Mouse (Mus musculus) hematopoietic stem cell, adult 5-6 weeks (primary cell): ENCODE measurements at regions not wholly inside any gene's neighbourhood (a gene's known extent, or its start where the extent isn't known, plus 50 kb on each side); places are given as distances from the start of the nearest gene placed in this dataset.
"Not testable (repeated sequence)": the region's sequence is repeated elsewhere in the genome, so short reads cannot be mapped to it uniquely, and the experiment has no call there.

ENCODE experiments used
- ATAC-seq, 2 experiments: fragments of 125-278 bp in 1 of 2; replicated peaks in 1 of 2; 2 replicates each; pipeline ENCODE4 v1.8.0; 2016 to 2017; ENCODE audit warnings: inconsistent platforms in 2 of 2, mild to moderate bottlenecking in 2 of 2, moderate number of reproducible peaks in 2 of 2, low read depth in 1 of 2, moderate TSS enrichment in 1 of 2; ENCODE audit not compliant: low FRiP score in 2 of 2, poor library complexity in 2 of 2, severe bottlenecking in 2 of 2, insufficient read depth in 1 of 2, low TSS enrichment in 1 of 2

- ATAC-seq: not testable (repeated sequence)
These were observed 55.0 kb upstream of the Zfp990 start for GRCm38 (mm10) chr4:145455573-145455972.

- no peak for ATAC-seq
These were observed 62.0 kb upstream of the Zfp990 start for GRCm38 (mm10) chr4:145448586-145448985.

- not testable (repeated sequence) for ATAC-seq
These were observed 73.8 kb upstream of the Zfp990 start for GRCm38 (mm10) chr4:145436718-145437117.

- no peak for ATAC-seq
These were observed 76.0 kb upstream of the Zfp990 start for GRCm38 (mm10) chr4:145434519-145434918.

GRCm38 (mm10) chr4:145434071-145434470 lies 76.5 kb upstream of the Zfp990 start:
- ATAC-seq: no peak

- ATAC-seq: not testable (repeated sequence)
These were observed 77.3 kb upstream of the Zfp990 start for GRCm38 (mm10) chr4:145433235-145433634.

GRCm38 (mm10) chr4:145431910-145432765 lies 78.4 kb upstream of the Zfp990 start:
- ATAC-seq: 0 out of 4 replicates have a peak, but pooled peaks of 1 of the 2 experiments have one; percentile 36

- ATAC-seq: not testable (repeated sequence)
These were observed 92.7 kb upstream of the Zfp990 start for GRCm38 (mm10) chr4:145417837-145418236.

GRCm38 (mm10) chr4:145411141-145411540 lies 96.2 kb upstream of the Tnfrsf8 start:
- ATAC-seq: no peak

- ATAC-seq: no peak
These were observed 95.0 kb upstream of the Tnfrsf8 start for GRCm38 (mm10) chr4:145409796-145410475.

- ATAC-seq: not testable (repeated sequence)
These were observed 91.1 kb upstream of the Tnfrsf8 start for GRCm38 (mm10) chr4:145406050-145406449.

- not testable (repeated sequence) for ATAC-seq
These were observed 89.3 kb upstream of the Tnfrsf8 start for GRCm38 (mm10) chr4:145404230-145404629.

GRCm38 (mm10) chr4:145378876-145379275 lies 63.9 kb upstream of the Tnfrsf8 start:
- not testable (repeated sequence) for ATAC-seq

GRCm38 (mm10) chr4:145377306-145378067 lies 62.5 kb upstream of the Tnfrsf8 start:
- ATAC-seq: not testable (repeated sequence)

GRCm38 (mm10) chr4:145369753-145370152 lies 54.8 kb upstream of the Tnfrsf8 start:
- ATAC-seq: no peak

- ATAC-seq: peak; percentile 56 to 69
These were observed 52.4 kb upstream of the Tnfrsf8 start for GRCm38 (mm10) chr4:145367274-145367822.

- ATAC-seq: no peak
These were observed 51.3 kb upstream of the Tnfrsf8 start for GRCm38 (mm10) chr4:145366301-145366700.
